Comparison of ENCODE assay signal across 8 mouse cellular contexts in genomic region chrX:96162571-96162970, GRCm38 (mm10).
DNase-seq lines count a peak whose midpoint lies in the region; ATAC-seq and TF ChIP-seq lines count a peak whose summit lies in the region.

No protein-coding gene starts in this region.

- H3K36me3 ChIP-seq in hindbrain, postnatal 0 days (ENCODE audit: insufficient read depth, low read length): no peaks in the 10 kb centered on the region
- H3K36me3 ChIP-seq in hindbrain, embryonic 13.5 days: no peaks in the 10 kb centered on the region
- no peaks in the 10 kb centered on the region for H3K36me3 ChIP-seq in midbrain, embryonic 16.5 days (ENCODE audit: control insufficient read depth, insufficient read depth, low read length)
- H3K36me3 ChIP-seq in neural tube, embryonic 15.5 days: no peaks in the 10 kb centered on the region

- no peak overlapping the region for H3K4me3 ChIP-seq in hindbrain, postnatal 0 days (ENCODE audit: low read length)
- no peak overlapping the region for H3K4me3 ChIP-seq in hindbrain, embryonic 13.5 days
- H3K4me3 ChIP-seq in midbrain, embryonic 16.5 days (ENCODE audit: low read depth, low read length): no peak overlapping the region
- H3K4me3 ChIP-seq in neural tube, embryonic 15.5 days (replicated peaks): no peak overlapping the region

- H3K27me3 ChIP-seq in hindbrain, postnatal 0 days (ENCODE audit: insufficient read depth, low read length): no peaks in the 10 kb centered on the region
- H3K27me3 ChIP-seq in hindbrain, embryonic 13.5 days: no peaks in the 10 kb centered on the region
- no peaks in the 10 kb centered on the region for H3K27me3 ChIP-seq in midbrain, embryonic 16.5 days (ENCODE audit: control insufficient read depth, insufficient read depth, low read depth, low read length)
- no peaks in the 10 kb centered on the region for H3K27me3 ChIP-seq in neural tube, embryonic 15.5 days (replicated peaks)

- no peak overlapping the region for H3K9ac ChIP-seq in hindbrain, postnatal 0 days (replicated peaks; ENCODE audit: low read length)
- H3K9ac ChIP-seq in hindbrain, embryonic 13.5 days: no peak overlapping the region
- no peak overlapping the region for H3K9ac ChIP-seq in midbrain, embryonic 16.5 days (ENCODE audit: low read depth, low read length)
- H3K9ac ChIP-seq in neural tube, embryonic 15.5 days (replicated peaks): no peak overlapping the region

- no peaks in the 10 kb centered on the region for H3K4me1 ChIP-seq in hindbrain, postnatal 0 days (ENCODE audit: insufficient read depth, low read length)
- H3K4me1 ChIP-seq in hindbrain, embryonic 13.5 days (replicated peaks): no peaks in the 10 kb centered on the region
- no peaks in the 10 kb centered on the region for H3K4me1 ChIP-seq in midbrain, embryonic 16.5 days (ENCODE audit: control insufficient read depth, insufficient read depth, low read length)
- H3K4me1 ChIP-seq in neural tube, embryonic 15.5 days: no peaks in the 10 kb centered on the region

- H3K9me3 ChIP-seq in hindbrain, postnatal 0 days (ENCODE audit: low read length): no peaks in the 10 kb centered on the region
- H3K9me3 ChIP-seq in hindbrain, embryonic 13.5 days: no peaks in the 10 kb centered on the region
- no peaks in the 10 kb centered on the region for H3K9me3 ChIP-seq in midbrain, embryonic 16.5 days (replicated peaks; ENCODE audit: control insufficient read depth, low read length, poor library complexity, severe bottlenecking)
- H3K9me3 ChIP-seq in neural tube, embryonic 15.5 days (replicated peaks): no peaks in the 10 kb centered on the region

- H3K4me2 ChIP-seq in hindbrain, postnatal 0 days (ENCODE audit: low read depth, low read length): no peak overlapping the region
- no peak overlapping the region for H3K4me2 ChIP-seq in hindbrain, embryonic 13.5 days
- H3K4me2 ChIP-seq in midbrain, embryonic 16.5 days (ENCODE audit: low read length): no peak overlapping the region
- H3K4me2 ChIP-seq in neural tube, embryonic 15.5 days: no peak overlapping the region

- no peak overlapping the region for H3K27ac ChIP-seq in hindbrain, postnatal 0 days
- H3K27ac ChIP-seq in hindbrain, embryonic 13.5 days: no peak overlapping the region
- no peak overlapping the region for H3K27ac ChIP-seq in midbrain, embryonic 16.5 days (ENCODE audit: low read length)
- H3K27ac ChIP-seq in neural tube, embryonic 15.5 days (replicated peaks): no peak overlapping the region

- DNase-seq in hindbrain, postnatal 0 days (ENCODE audit: low spot score): no peak
- peak; percentile 7 for DNase-seq in WW6 (ENCODE audit: low read depth, low spot score)
- peak; percentile 56 for DNase-seq in kidney, postnatal 10 days

- ATAC-seq in hindbrain, postnatal 0 days: no peak
- no peak for ATAC-seq in hindbrain, embryonic 13.5 days (ENCODE audit: low FRiP score)
- peak; percentile 71 for ATAC-seq in CD4-positive, CD25-positive, alpha-beta regulatory T cell, adult 4 months
- ATAC-seq in frontal cortex, adult (ENCODE audit: low TSS enrichment): no peak
- ATAC-seq in midbrain, embryonic 16.5 days: no peak
- ATAC-seq in neural tube, embryonic 15.5 days (ENCODE audit: low FRiP score): no peak

- WGBS in hindbrain, postnatal 0 days: 80% methylated on average over 2 of the region's 2 CpGs
- WGBS in hindbrain, embryonic 13.5 days: 79% methylated on average over 2 of the region's 2 CpGs
- 89% methylated on average over 2 of the region's 2 CpGs for WGBS in midbrain, embryonic 16.5 days
- WGBS in neural tube, embryonic 15.5 days: 82% methylated on average over 2 of the region's 2 CpGs

- TF ChIP-seq CTCF in hindbrain, postnatal 0 days (IDR thresholded peaks at IDR 0.05; ENCODE audit: low read depth): peak; percentile 53
